Mouse (Mus musculus): Measurements from ENCODE around the gene Nrn1. TPM values are rescaled to one million over a fixed set of nuclear protein-coding genes. Genes with fewer than 3 reads are reported as not detected.

The Nrn1 gene
- polyA plus RNA-seq, 1 experiment: not detected

GRCm38 (mm10) chr13:36695516-36696201 lies 39.3 kb downstream of the Nrn1 start:
- no peak for TF ChIP-seq GATA1 (IDR thresholded peaks at IDR 0.05; ENCODE audit: low read length)

GRCm38 (mm10) chr13:36683581-36683980 lies 51.4 kb downstream of the Nrn1 start:
- TF ChIP-seq GATA1 (IDR thresholded peaks at IDR 0.05; ENCODE audit: low read length): no peak

DNA sequence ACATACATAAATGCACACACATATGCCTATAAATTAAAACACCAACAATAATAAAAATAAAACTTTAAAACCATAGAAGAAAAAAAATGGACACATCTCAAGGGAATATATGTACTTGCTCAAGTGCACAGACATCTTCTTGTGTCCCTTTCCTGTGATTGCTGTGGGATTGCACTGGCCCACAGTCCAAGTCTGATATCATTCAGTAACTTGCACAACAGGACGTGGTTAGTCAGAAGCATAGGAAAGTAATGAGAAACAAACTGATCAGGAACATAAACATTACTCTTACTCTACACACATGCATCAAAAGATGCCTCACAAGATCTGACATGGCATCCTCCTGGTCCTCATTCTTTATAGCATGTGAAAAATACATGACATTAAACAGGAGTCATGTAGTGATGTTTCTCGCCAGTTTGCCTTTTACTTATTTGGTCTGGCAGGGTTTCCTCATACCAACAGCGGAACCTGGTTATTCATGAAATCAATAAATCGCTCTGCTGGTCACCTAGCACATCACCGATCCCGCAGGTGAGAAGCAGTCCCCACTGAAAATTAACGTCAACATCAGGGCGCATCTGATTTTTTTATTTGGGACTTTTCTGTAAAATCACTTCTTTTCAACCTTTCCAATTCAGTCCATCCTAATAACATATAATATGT lies 54.1 kb downstream of the Nrn1 start:
- no peak for TF ChIP-seq GATA1 (IDR thresholded peaks at IDR 0.05; ENCODE audit: low read length)

DNA sequence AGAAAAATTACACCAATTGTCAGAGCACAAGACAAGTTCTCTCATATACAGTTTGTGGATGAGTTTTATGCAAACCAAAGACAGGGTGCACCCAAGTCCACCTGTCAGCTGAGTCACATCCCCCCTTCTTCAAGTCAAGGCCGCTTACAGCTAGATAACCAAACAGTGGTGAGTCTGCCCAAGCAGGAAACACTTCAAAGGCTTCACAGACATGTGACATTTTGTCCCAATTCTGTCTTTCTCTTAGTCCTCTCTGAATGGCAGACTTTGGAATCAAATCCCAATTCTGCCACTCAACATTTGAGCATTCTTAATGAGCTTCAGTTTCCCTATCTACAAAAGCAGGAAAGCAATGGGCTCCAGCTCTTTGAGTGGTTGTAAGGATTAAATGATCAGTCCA lies 55.6 kb downstream of the Nrn1 start:
- no peak for TF ChIP-seq GATA1 (IDR thresholded peaks at IDR 0.05; ENCODE audit: low read length)
